Mouse (Mus musculus) hindbrain, postnatal 0 days (tissue): ENCODE data around the gene Zeb2. TPM values are rescaled to one million over a fixed set of nuclear protein-coding genes. Genes with fewer than 3 reads are reported as not detected.

Experiments used
- ATAC-seq: fragments of 200-750 bp; cut with Nextera tagmentation; 2 replicates; pipeline ENCODE4 v1.8.0; 2017; ENCODE audit warnings: mild to moderate bottlenecking, moderate TSS enrichment, moderate library complexity
- DNase-seq: peaks from one replicate; pipeline ENCODE4 v3.0.0-alpha.2; 2015; ENCODE audit warnings: low spot score
- H3K27ac ChIP-seq: fragments of 300-500 bp; sonication (generic); 2 replicates; pipeline ENCODE4 v1.5.1; 2014; ENCODE audit warnings: mild to moderate bottlenecking
- H3K27me3 ChIP-seq: fragments of 300-500 bp; sonication (generic); 2 replicates; pipeline ENCODE4 v1.6.1; 2014; ENCODE audit warnings: low read length, mixed read lengths; ENCODE audit not compliant: insufficient read depth
- H3K36me3 ChIP-seq: fragments of 300-500 bp; sonication (generic); 2 replicates; pipeline ENCODE4 v1.6.1; 2014; ENCODE audit warnings: low read length, mixed read lengths; ENCODE audit not compliant: insufficient read depth
- H3K4me1 ChIP-seq: fragments of 300-500 bp; sonication (generic); 2 replicates; pipeline ENCODE4 v1.6.1; 2014; ENCODE audit warnings: antibody characterized with exemption, low read length, mixed read lengths; ENCODE audit not compliant: insufficient read depth
- H3K4me2 ChIP-seq: fragments of 300-500 bp; sonication (generic); 2 replicates; pipeline ENCODE4 v1.6.1; 2014; ENCODE audit warnings: low read depth, mild to moderate bottlenecking, low read length, moderate library complexity, mixed read lengths
- H3K4me3 ChIP-seq: fragments of 300-500 bp; sonication (generic); 2 replicates; pipeline ENCODE4 v1.5.1; 2014; ENCODE audit warnings: low read length
- H3K9ac ChIP-seq: fragments of 300-500 bp; sonication (generic); replicated peaks from 2 replicates; pipeline ENCODE4 v1.6.1; 2014; ENCODE audit warnings: mild to moderate bottlenecking, low read length, moderate library complexity, mixed read lengths
- H3K9me3 ChIP-seq: fragments of 300-500 bp; sonication (generic); 2 replicates; pipeline ENCODE4 v1.6.1; 2016; ENCODE audit warnings: low read length, mixed read lengths
- CTCF ChIP-seq: IDR thresholded peaks from 2 replicates; pipeline ENCODE4 v1.5.1; 2016; ENCODE audit warnings: antibody characterized with exemption, control low read depth, low read depth
- WGBS: fragments of 180-500 bp; shearing (Covaris S2); extraction: QIAGEN DNeasy Blood & Tissue Kit; methylation state at CpG from one replicate; pipeline ENCODE4 v1.1.7; 2014; 5-methylcytosine and 5-hydroxymethylcytosine counted together
- polyA plus RNA-seq: library from polyadenylated mRNA; unstranded; fragments of >200 nt; fragmentation: Nextera tagmentation; extraction: Ambion mirVana; gene quantifications from 2 replicates; pipeline ENCODE4 v1.2.1, GENCODE M21; 2015
- total RNA-seq: library from RNA; depleted of rRNA; stranded (reverse); fragments of >200 nt; gene quantifications from 2 replicates; pipeline ENCODE4 v1.2.3, GENCODE M21; 2014

The Zeb2 gene
- total and polyA plus RNA-seq, 2 experiments from 2014 or later, result 21.4 to 52.0 TPM

DNA sequence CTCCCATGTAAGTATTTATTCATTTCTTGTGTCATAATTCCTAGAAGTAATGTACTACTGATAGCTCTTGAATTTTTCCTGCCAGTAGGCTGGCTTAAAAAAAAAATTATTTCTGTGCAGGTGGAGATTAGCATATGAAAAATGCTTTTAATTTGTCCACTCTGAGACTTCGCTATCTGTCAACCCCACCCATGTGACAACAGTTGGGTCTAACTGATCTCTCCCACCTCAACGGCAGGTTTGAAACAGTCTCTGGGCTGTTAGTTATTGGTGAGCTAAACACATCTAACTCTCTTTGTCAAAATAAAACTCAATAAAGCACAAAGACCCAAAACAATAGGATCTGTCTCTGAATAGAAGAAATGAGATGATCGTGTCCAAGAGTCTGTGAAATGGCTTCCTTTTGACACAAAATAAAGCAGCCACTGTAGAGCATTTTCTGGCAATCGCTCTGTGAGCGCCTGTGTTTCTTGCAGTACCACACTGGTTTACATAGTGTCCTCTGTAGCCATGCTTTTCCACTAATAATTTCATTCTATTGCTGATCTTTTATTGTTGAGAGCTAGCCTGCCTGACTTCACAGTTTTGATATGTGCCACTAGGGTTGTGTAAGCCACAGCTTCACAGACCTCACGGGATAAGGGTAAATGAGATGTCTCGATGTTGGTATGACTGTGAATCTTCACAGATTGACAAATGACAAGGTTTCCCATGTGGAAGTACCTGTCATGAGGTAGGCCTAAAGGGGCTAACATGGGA, 48.2 kb downstream of the Zeb2 start:
- 62% methylated on average over 7 of the region's 7 CpGs for WGBS
- no peak overlapping the region for H3K9ac ChIP-seq
- peaks cover 7% of the 10 kb centered on the region; the same call in 1 of the 2 replicates for H3K4me1 ChIP-seq
- no peaks in the 10 kb centered on the region for H3K36me3 ChIP-seq
- no peak for TF ChIP-seq CTCF
- H3K9me3 ChIP-seq, result no peaks in the 10 kb centered on the region
- no peak overlapping the region for H3K4me2 ChIP-seq
- no peak for ATAC-seq
- no peaks in the 10 kb centered on the region for H3K27me3 ChIP-seq
- no peak overlapping the region for H3K27ac ChIP-seq
- H3K4me3 ChIP-seq, result no peak overlapping the region
- no peak for DNase-seq

DNA sequence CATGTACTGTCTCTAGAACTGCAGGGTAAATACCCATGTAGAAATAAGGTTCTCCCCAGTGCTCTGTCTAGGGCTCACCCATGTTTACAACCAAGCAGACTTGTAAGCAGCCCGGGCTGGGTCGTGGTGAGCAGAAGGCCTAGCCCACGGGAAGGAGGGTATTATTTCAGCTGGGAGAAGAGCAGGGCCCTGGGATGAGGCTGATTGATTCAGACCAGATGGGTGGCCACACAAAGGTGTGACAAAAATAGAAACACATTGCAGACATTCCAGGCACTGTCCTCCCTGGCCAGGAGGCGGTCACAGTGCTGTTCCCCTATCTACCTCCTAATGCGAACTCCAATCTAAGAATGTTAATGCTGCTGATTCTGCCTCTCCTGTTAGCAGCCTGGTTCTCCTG, 50.1 kb downstream of the Zeb2 start:
- Histone ChIP-seq H3K9ac (no peak overlapping the region), H3K36me3 (no peaks in the 10 kb centered on the region), H3K4me3 (no peak overlapping the region), H3K4me1 (peaks cover 7% of the 10 kb centered on the region; the same call in 1 of the 2 replicates), H3K27ac (no peak overlapping the region), H3K4me2 (no peak overlapping the region), H3K9me3 (no peaks in the 10 kb centered on the region), H3K27me3 (no peaks in the 10 kb centered on the region)
- DNase-seq (no peak), ATAC-seq (no peak)
- 39% methylated on average over 5 of the region's 5 CpGs for WGBS
- no peak for TF ChIP-seq CTCF

DNA sequence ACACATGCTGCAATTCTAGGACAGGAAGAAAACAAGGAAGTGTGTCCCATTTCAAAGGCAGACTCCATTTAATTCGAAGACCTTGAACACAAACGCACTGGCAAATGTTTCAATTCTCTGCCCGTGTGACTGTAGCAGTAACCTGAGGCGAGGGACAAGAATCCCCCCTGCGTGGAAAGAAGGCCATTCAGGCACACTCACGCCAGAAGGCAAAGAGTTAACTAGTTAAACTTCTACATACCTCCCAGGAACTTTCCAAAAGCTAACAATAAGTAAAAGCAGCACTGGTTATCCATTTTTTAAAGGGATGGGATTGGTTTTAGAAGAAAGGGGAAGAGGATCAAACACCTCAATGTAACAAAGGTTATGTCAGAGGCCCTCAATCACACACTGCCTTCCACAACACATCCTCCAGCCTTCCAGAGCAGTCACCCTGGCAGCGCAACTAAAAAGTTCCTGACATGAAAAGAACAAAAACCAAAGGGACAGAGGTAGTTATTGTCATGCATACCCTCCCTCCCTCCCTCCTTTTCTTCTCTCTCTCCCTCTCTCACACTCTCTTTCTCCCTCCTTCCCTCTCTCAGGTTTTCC, 53.8 kb downstream of the Zeb2 start:
- H3K27me3 ChIP-seq, result no peaks in the 10 kb centered on the region
- H3K4me1 ChIP-seq, result peaks cover 3% of the 10 kb centered on the region; the same call in 1 of the 2 replicates
- no peak for TF ChIP-seq CTCF
- 0 out of 2 replicates have a peak, but pooled peaks have one; percentile 21 for ATAC-seq
- no peak overlapping the region for H3K9ac ChIP-seq
- 22% methylated on average over 7 of the region's 7 CpGs for WGBS
- H3K4me3 ChIP-seq, result no peak overlapping the region
- H3K27ac ChIP-seq, result 0 out of 2 replicates have a peak overlapping the region, but pooled peaks have one; percentile 0
- no peaks in the 10 kb centered on the region for H3K36me3 ChIP-seq
- no peak overlapping the region for H3K4me2 ChIP-seq
- no peaks in the 10 kb centered on the region for H3K9me3 ChIP-seq
- DNase-seq, result no peak

DNA sequence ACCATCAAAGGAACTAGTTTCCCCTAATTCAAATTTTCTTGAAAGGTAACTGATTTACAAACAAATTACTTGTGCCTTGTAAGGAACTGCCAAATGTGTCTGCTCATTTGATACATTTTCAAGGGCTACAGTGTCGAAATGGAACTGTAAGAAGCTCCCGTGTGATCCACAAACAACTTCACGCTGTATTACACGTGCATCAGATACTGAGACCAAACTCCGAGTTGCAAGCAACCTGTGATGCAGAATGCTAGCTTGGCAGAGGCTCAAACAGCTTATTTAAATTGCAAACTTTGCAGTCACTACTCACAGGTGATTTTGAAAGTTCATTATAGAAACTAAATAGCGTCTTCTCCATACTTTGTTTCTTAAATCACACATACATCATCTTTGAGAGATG, 55.1 kb downstream of the Zeb2 start:
- ATAC-seq (no peak), DNase-seq (no peak)
- no peak overlapping the region for H3K4me3 ChIP-seq
- no peak overlapping the region for H3K4me2 ChIP-seq
- H3K9ac ChIP-seq, result no peak overlapping the region
- no peaks in the 10 kb centered on the region for H3K27me3 ChIP-seq
- no peak for TF ChIP-seq CTCF
- WGBS, result 42% methylated on average over 6 of the region's 6 CpGs
- no peak overlapping the region for H3K27ac ChIP-seq
- H3K36me3 ChIP-seq, result no peaks in the 10 kb centered on the region
- no peaks in the 10 kb centered on the region for H3K9me3 ChIP-seq
- H3K4me1 ChIP-seq, result peaks cover 3% of the 10 kb centered on the region; the same call in 1 of the 2 replicates

DNA sequence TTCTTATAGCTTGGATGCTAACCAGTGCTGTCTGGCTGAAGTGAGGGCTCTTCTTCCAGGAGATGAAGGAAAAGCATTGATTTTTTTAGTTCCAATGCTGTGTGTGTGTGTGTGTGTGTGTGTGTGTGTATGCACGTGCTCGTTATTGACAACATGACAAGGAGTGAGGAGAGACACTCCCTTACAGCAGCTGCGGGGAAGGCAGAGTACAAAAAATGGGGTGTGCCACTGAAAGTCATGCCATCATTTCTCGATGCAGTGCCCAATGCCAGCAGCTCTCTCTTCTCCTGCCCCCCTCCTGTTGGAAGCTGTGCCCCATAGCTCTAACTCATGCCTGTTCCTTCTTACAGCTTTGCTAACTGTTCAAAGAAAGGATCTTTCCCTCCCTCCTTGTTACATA, 56.4 kb downstream of the Zeb2 start:
- no peak overlapping the region for H3K4me2 ChIP-seq
- peaks cover 3% of the 10 kb centered on the region; the same call in 1 of the 2 replicates for H3K4me1 ChIP-seq
- no peak for TF ChIP-seq CTCF
- H3K9me3 ChIP-seq, result no peaks in the 10 kb centered on the region
- ATAC-seq, result no peak
- no peaks in the 10 kb centered on the region for H3K36me3 ChIP-seq
- WGBS, result 51% methylated on average over 4 of the region's 4 CpGs
- H3K4me3 ChIP-seq, result no peak overlapping the region
- no peaks in the 10 kb centered on the region for H3K27me3 ChIP-seq
- DNase-seq, result no peak
- no peak overlapping the region for H3K9ac ChIP-seq
- no peak overlapping the region; the same call in 1 of the 2 replicates for H3K27ac ChIP-seq

DNA sequence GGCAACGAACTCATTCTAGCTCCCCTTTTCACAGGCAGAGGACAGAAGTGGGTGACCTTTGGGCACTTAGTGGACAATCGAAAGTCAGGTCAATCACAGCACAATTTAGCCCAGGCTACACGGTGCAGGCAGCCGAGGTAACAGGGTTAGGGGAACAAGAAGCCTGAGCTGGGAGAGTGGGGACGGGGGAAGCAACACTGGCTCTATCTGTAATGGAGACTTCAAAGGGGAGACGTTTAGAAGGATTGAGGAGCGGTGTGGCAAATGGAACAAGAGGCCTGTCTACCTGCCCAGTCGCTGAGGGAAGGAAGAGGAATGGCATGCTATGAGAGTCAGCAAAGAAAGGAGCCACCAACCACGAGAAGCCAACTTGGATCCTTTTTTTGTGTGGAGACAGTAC, 57.0 kb downstream of the Zeb2 start:
- DNase-seq (no peak), ATAC-seq (no peak)
- no peaks in the 10 kb centered on the region for H3K27me3 ChIP-seq
- H3K4me1 ChIP-seq, result peaks cover 3% of the 10 kb centered on the region; the same call in 1 of the 2 replicates
- TF ChIP-seq CTCF, result no peak
- no peak overlapping the region for H3K4me2 ChIP-seq
- H3K27ac ChIP-seq, result peak overlapping the region; percentile 15; the same call in 1 of the 2 replicates
- H3K9me3 ChIP-seq, result no peaks in the 10 kb centered on the region
- H3K4me3 ChIP-seq, result no peak overlapping the region
- H3K9ac ChIP-seq, result no peak overlapping the region
- H3K36me3 ChIP-seq, result no peaks in the 10 kb centered on the region
- 75% methylated on average over 9 of the region's 9 CpGs for WGBS
